Mouse (Mus musculus): Measurements from ENCODE around the gene Spaar. TPM values are rescaled to one million over a fixed set of nuclear protein-coding genes. Genes with fewer than 3 reads are reported as not detected.
"Not testable (repeated sequence)": the region's sequence is repeated elsewhere in the genome, so short reads cannot be mapped to it uniquely, and the experiment has no call there.

The Spaar gene
- polyA plus RNA-seq, 1 experiment from 2014 or later: not detected

GRCm38 (mm10) chr4:43770909-43771308 lies 41.1 kb downstream of the Spaar start, which contains the start of gene Olfr159:
TSS of gene Olfr159 (minus strand) at chr4:43771009.
- Histone ChIP-seq H3K9me3 (no peaks in the 10 kb centered on the region), H3K27me3 (ENCODE audit: poor library complexity, severe bottlenecking) (no peaks in the 10 kb centered on the region), H3K4me1 (no peaks in the 10 kb centered on the region), H3K27ac (no peak within 1 kb of the TSS), H3K36me3 (replicated peaks) (no peaks in the 10 kb centered on the region), H3K4me3 (no peak within 1 kb of the TSS)
- 82% methylated on average over 6 of the region's 6 CpGs for WGBS
- no peak for DNase-seq (ENCODE audit: extremely low spot score, low spot score)

DNA sequence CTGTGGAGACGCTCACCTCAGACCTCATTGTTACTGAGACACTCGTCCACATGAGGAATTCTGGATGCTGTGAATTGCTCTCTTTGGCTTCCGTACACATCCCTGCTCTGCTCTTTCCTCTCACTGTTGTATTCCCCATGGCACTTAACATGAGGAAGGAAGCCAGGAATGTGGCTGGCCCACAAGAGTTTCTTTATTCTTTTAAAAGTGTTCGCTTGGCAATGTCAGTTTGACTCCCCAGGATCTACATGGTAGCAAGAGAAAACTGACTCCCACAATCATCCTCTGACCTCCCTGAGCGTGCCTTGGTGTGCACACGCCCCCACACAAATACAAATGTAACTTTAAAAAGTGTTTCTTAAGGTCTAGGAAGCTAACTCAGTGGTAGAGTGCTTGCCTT lies 41.8 kb downstream of the Spaar start:
- no peaks in the 10 kb centered on the region for H3K4me1 ChIP-seq
- H3K27ac ChIP-seq: no peak overlapping the region
- H3K27me3 ChIP-seq (ENCODE audit: poor library complexity, severe bottlenecking): no peaks in the 10 kb centered on the region
- H3K36me3 ChIP-seq (replicated peaks): no peaks in the 10 kb centered on the region
- no peaks in the 10 kb centered on the region for H3K9me3 ChIP-seq
- DNase-seq (ENCODE audit: extremely low spot score, low spot score): no peak
- 75% methylated on average over 6 of the region's 6 CpGs for WGBS
- no peak overlapping the region for H3K4me3 ChIP-seq

DNA sequence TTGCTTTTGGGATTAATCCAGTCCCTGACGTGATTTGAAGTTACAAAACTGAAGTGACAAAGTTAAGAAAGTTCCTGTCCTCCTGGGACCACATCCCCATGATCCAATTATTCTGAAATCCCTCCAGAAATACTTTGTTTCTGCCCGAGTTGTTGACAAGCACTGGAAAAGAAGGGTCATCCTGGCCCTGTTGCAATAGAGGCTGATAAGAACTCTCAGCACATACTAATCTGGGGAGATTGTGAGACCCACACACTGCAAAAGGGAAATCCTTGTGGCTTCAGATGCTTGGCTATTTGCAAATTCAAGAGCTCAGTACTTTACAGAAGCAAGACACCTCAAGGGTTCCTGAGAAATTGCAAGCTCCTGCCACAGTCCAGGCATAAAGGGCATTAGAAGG lies 42.5 kb downstream of the Spaar start:
- H3K9me3 ChIP-seq: no peaks in the 10 kb centered on the region
- H3K27me3 ChIP-seq (ENCODE audit: poor library complexity, severe bottlenecking): no peaks in the 10 kb centered on the region
- H3K4me3 ChIP-seq: no peak overlapping the region
- no peaks in the 10 kb centered on the region for H3K36me3 ChIP-seq (replicated peaks)
- no peak overlapping the region for H3K27ac ChIP-seq
- H3K4me1 ChIP-seq: no peaks in the 10 kb centered on the region
- 45% methylated on average over 2 of the region's 2 CpGs for WGBS
- DNase-seq (ENCODE audit: extremely low spot score, low spot score): no peak

DNA sequence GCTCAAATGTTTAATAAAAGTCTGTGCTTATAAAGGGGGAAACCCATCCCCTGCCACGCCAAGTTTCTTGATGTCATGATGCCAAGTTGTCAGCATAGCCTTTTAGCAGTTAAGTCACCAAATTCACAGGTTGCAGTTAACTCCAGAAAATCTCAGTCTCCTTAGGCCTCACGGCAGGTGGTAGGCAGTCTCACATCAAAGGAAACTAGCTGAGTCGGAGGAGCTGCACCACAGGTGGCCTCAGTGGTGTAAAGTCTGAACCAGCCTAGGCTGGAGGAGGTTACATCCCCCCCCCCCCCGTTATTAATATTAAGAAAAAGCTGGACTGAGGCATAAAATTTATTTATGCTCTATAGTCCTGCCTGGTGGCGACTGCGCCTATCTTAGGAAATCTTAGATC lies 65.5 kb downstream of the Spaar start:
- no peak overlapping the region for H3K27ac ChIP-seq
- 82% methylated on average over 6 of the region's 6 CpGs for WGBS
- no peaks in the 10 kb centered on the region for H3K27me3 ChIP-seq (ENCODE audit: poor library complexity, severe bottlenecking)
- no peaks in the 10 kb centered on the region for H3K36me3 ChIP-seq (replicated peaks)
- peaks cover 10% of the 10 kb centered on the region; the same call in 1 of the 2 replicates for H3K9me3 ChIP-seq
- no peak for DNase-seq (ENCODE audit: extremely low spot score, low spot score)
- no peaks in the 10 kb centered on the region for H3K4me1 ChIP-seq
- no peak overlapping the region for H3K4me3 ChIP-seq

DNA sequence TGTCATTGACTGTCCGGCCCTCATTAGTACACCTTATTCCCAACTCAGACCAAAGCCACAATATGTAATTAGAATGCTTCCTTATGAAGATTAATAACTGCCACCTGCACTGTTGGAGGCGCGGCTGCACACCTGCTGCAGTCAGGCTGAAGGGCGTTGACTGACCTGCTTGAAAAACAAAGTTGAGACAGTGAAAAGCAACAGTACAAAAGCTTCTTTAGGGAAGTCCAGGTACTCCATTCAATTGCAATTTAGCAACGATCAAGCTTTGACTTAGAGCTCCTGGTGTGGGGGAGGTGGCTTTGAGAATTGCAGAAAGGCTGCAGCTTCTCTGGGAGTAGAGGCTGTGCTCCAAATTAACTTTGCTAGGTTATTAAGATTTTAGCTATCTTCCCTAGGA lies 66.0 kb downstream of the Spaar start:
- not testable (repeated sequence) for H3K27ac ChIP-seq; H3K27me3 ChIP-seq (ENCODE audit: poor library complexity, severe bottlenecking); H3K36me3 ChIP-seq (replicated peaks); H3K4me1 ChIP-seq; H3K9me3 ChIP-seq; H3K4me3 ChIP-seq; DNase-seq (ENCODE audit: extremely low spot score, low spot score)
- WGBS: 87% methylated on average over 5 of the region's 5 CpGs

GRCm38 (mm10) chr4:43798936-43799335 lies 69.1 kb downstream of the Spaar start:
- DNase-seq (ENCODE audit: extremely low spot score, low spot score): no peak
- H3K27ac ChIP-seq: no peak overlapping the region
- H3K9me3 ChIP-seq: peaks cover 16% of the 10 kb centered on the region
- no peak overlapping the region for H3K4me3 ChIP-seq
- no peaks in the 10 kb centered on the region for H3K27me3 ChIP-seq (ENCODE audit: poor library complexity, severe bottlenecking)
- WGBS: 87% methylated on average over 7 of the region's 7 CpGs
- H3K36me3 ChIP-seq (replicated peaks): no peaks in the 10 kb centered on the region
- H3K4me1 ChIP-seq: no peaks in the 10 kb centered on the region

Other genes starting within 250 kb of the Spaar start
- not detected in 2 replicates for gene Sit1, start 246.3 kb upstream of the Spaar start, polyA plus RNA-seq (2016; fragmentation: Nextera tagmentation; extraction: Ambion mirVana)
- 42.2 and 43.9 TPM in 2 replicates for gene Ccdc107, start 237.1 kb upstream of the Spaar start, polyA plus RNA-seq (2016; fragmentation: Nextera tagmentation; extraction: Ambion mirVana)
- 54.6 and 56.7 TPM in 2 replicates for gene Arhgef39, start 230.3 kb upstream of the Spaar start, polyA plus RNA-seq (2016; fragmentation: Nextera tagmentation; extraction: Ambion mirVana)
- gene Car9, start 223.1 kb upstream of the Spaar start, polyA plus RNA-seq (2016; fragmentation: Nextera tagmentation; extraction: Ambion mirVana): 0.60 and 1.1 TPM in 2 replicates
- gene Tpm2, start 206.3 kb upstream of the Spaar start, polyA plus RNA-seq (2016; fragmentation: Nextera tagmentation; extraction: Ambion mirVana): 40.0 and 42.6 TPM in 2 replicates
- gene Creb3, start 167.7 kb upstream of the Spaar start, polyA plus RNA-seq (2016; fragmentation: Nextera tagmentation; extraction: Ambion mirVana): 32.5 and 34.4 TPM in 2 replicates
- gene Tln1, start 167.3 kb upstream of the Spaar start, polyA plus RNA-seq (2016; fragmentation: Nextera tagmentation; extraction: Ambion mirVana): 42.5 and 43.0 TPM in 2 replicates
- gene Rgp1, start 151.3 kb upstream of the Spaar start, polyA plus RNA-seq (2016; fragmentation: Nextera tagmentation; extraction: Ambion mirVana): 15.3 and 24.2 TPM in 2 replicates
- 24.3 and 26.4 TPM in 2 replicates for gene Gba2, start 151.2 kb upstream of the Spaar start, polyA plus RNA-seq (2016; fragmentation: Nextera tagmentation; extraction: Ambion mirVana)
- gene Msmp, start 145.5 kb upstream of the Spaar start, polyA plus RNA-seq (2016; fragmentation: Nextera tagmentation; extraction: Ambion mirVana): 0.97 TPM in 1 of 2 replicates, not detected in the other
- gene Npr2, start 98.1 kb upstream of the Spaar start, polyA plus RNA-seq (2016; fragmentation: Nextera tagmentation; extraction: Ambion mirVana): 5.4 and 6.2 TPM in 2 replicates
- 1.9 and 2.9 TPM in 2 replicates for gene Spag8, start 76.4 kb upstream of the Spaar start, polyA plus RNA-seq (2016; fragmentation: Nextera tagmentation; extraction: Ambion mirVana)
- gene Hint2, start 73.6 kb upstream of the Spaar start, polyA plus RNA-seq (2016; fragmentation: Nextera tagmentation; extraction: Ambion mirVana): 66.0 and 69.7 TPM in 2 replicates
- gene Tmem8b, start 61.1 kb upstream of the Spaar start, polyA plus RNA-seq (2016; fragmentation: Nextera tagmentation; extraction: Ambion mirVana): 4.2 and 4.3 TPM in 2 replicates
- gene Fam221b, start 60.9 kb upstream of the Spaar start, polyA plus RNA-seq (2016; fragmentation: Nextera tagmentation; extraction: Ambion mirVana): 1.6 and 1.7 TPM in 2 replicates
- gene Olfr70, start 29.2 kb upstream of the Spaar start, polyA plus RNA-seq (2016; fragmentation: Nextera tagmentation; extraction: Ambion mirVana): not detected in 2 replicates
- gene Olfr71, start 19.8 kb upstream of the Spaar start, polyA plus RNA-seq (2016; fragmentation: Nextera tagmentation; extraction: Ambion mirVana): not detected in 2 replicates
- 0.16 and 0.31 TPM in 2 replicates for gene Hrct1, start 2.8 kb upstream of the Spaar start, polyA plus RNA-seq (2016; fragmentation: Nextera tagmentation; extraction: Ambion mirVana)
- not detected in 2 replicates for gene Olfr159, start 41.0 kb downstream of the Spaar start, polyA plus RNA-seq (2016; fragmentation: Nextera tagmentation; extraction: Ambion mirVana)
- gene Olfr156, start 93.9 kb downstream of the Spaar start, polyA plus RNA-seq (2016; fragmentation: Nextera tagmentation; extraction: Ambion mirVana): not detected in 2 replicates
- gene Olfr157, start 110.2 kb downstream of the Spaar start, polyA plus RNA-seq (2016; fragmentation: Nextera tagmentation; extraction: Ambion mirVana): not detected in 2 replicates
- not detected in 2 replicates for gene Olfr155, start 121.5 kb downstream of the Spaar start, polyA plus RNA-seq (2016; fragmentation: Nextera tagmentation; extraction: Ambion mirVana)
- 9.4 and 11.2 TPM in 2 replicates for gene Reck, start 145.5 kb downstream of the Spaar start, polyA plus RNA-seq (2016; fragmentation: Nextera tagmentation; extraction: Ambion mirVana)
- 52.7 and 52.8 TPM in 2 replicates for gene Glipr2, start 227.4 kb downstream of the Spaar start, polyA plus RNA-seq (2016; fragmentation: Nextera tagmentation; extraction: Ambion mirVana)

Measured in forebrain, embryonic 10.5 days (tissue).